Mouse (Mus musculus): Measurements from ENCODE around the gene Gm10487. TPM values are rescaled to one million over a fixed set of nuclear protein-coding genes. Genes with fewer than 3 reads are reported as not detected.
"Not testable (repeated sequence)": the region's sequence is repeated elsewhere in the genome, so short reads cannot be mapped to it uniquely, and the experiment has no call there.

Gene Gm10487
- polyA plus RNA-seq (2012; rRNA removed), result not detected in 2 replicates

DNA sequence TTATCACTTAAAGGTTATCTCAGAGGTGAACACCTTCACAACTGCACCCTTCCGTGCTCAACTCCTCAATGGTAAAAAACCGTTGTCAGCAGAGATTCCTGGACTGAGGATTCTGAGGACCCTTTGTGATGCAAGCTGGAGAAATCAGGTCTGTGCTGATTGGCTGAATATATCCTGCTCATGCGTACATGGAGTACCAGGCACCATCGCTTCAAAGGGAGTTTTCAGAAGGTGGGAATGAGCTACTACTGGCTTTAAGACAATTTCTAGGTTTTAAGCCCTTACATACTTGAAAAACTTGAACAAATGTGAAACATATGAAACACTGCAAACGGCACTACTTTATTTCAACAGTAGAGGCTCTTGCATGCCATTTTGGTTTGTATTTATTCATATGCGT lies at the start of gene Gm10487:
Gene Gm10487 (minus strand): TSS at position 101 of the 400 bp plus-strand sequence.
- H3K4me1 ChIP-seq (ENCODE audit: control insufficient read depth, insufficient read depth, low read length); H3K27ac ChIP-seq (ENCODE audit: insufficient read depth, low read length): not testable (repeated sequence)

More for the DNA sequence above, at the start of gene Gm10487:
- not testable (repeated sequence) for H3K4me3 ChIP-seq (ENCODE audit: insufficient read depth, low read length)
